Mouse (Mus musculus): ENCODE measurements around the gene Atraid. TPM values are rescaled to one million over a fixed set of nuclear protein-coding genes. Genes with fewer than 3 reads are reported as not detected.

The Atraid gene
- total RNA-seq (2012; rRNA removed) (48.8 and 58.0 TPM in 2 replicates), total RNA-seq (2014; rRNA removed) (88.7 TPM in 2 replicates), polyA plus RNA-seq (2012; ENCODE audit: insufficient read length, low read depth) (52.7 and 60.1 TPM in 2 replicates)

DNA sequence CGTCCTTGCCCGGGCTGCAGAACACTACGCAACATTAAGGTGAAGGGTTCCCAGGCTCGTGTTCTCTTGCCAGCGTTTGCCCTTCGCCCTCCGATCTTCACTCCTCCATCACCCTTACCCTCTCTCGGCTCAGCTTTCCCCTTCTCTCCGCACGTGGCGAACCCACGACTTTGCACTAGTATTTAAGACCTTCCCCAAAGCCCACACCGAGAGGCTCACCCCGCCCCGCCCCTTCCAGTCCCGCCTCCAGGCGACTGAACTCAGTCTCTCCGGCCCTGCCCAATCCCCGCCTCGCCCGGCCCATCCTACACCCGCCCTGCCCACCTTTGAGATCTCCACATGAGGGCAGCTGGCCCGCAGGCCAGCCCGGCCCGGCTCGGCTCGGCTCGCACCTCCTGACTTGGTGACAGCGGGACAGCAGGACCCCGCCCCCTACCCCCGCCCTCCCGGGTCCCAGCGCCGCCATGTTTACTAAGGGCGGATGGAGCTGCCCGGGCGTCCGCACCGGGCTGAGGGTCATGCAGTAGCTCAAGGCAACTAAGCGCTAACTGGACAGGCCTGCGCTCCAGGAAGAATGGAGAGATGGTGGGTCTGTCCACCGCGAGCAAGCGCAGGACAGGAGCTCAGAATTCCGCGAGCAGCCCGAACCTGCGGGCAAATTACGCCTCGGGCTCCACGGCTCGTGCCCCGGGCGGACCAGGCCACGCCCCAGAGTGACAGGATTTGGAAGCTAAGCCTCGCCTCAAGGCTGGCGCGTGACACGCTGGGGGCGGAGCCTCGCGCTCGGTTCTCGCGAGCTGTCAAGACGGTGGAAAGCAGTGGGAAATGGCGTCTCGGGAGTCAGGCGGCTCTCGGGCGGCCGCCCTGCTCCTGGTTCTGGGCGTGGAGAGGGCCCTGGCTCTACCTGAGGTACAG is at the start of gene Atraid:
TSS of gene Atraid (plus strand) at position 465 of the 915 bp plus-strand sequence.
- peaks cover 0 to 27% of the 10 kb centered on the region in 2 experiments; a peak in 2 of 4 replicates for H3K4me1 ChIP-seq (ENCODE audit: control insufficient read depth in 1 of 2, insufficient read depth in 2 of 2)
- H3K27ac ChIP-seq (ENCODE audit: insufficient read depth, low read depth): peak within 1 kb of the TSS; percentile 76
- H3K9ac ChIP-seq (ENCODE audit: insufficient read depth, low read depth): peak within 1 kb of the TSS; percentile 83
- H3K4me2 ChIP-seq (ENCODE audit: insufficient read depth, low read depth, poor library complexity, severe bottlenecking): peak within 1 kb of the TSS; percentile 86
- peak; percentile 97 for DNase-seq (ENCODE audit: extremely low read depth)
- H3K9me3 ChIP-seq (replicated peaks; ENCODE audit: low read length): no peaks in the 10 kb centered on the region
- dilution Hi-C loops (cut with MboI; ENCODE audit: extremely low pct_ligation_motif_present, extremely low pct_unique_long_range_greater_than_20kb, low sequenced_read_pairs) (no loop called here), in situ Hi-C loops (cut with MboI; ENCODE audit: low pct_ligation_motif_present, low pct_unique_long_range_greater_than_20kb, low sequenced_read_pairs) (no loop called here)
- H3K36me3 ChIP-seq (replicated peaks in 1 of 2; ENCODE audit: control insufficient read depth in 1 of 2, insufficient read depth in 1 of 2, low read length in 1 of 2): peaks cover 17 to 33% of the 10 kb centered on the region in 2 experiments
- H3K4me3 ChIP-seq (replicated peaks in 1 of 3; ENCODE audit: low read depth in 2 of 3, low read length in 2 of 3, poor library complexity in 1 of 3): peak within 1 kb of the TSS; percentile 78 to 89 (median 89)
- no peaks in the 10 kb centered on the region for H3K27me3 ChIP-seq (replicated peaks)
- H3K79me2 ChIP-seq (replicated peaks; ENCODE audit: control insufficient read depth, extremely low read depth, insufficient read depth, poor library complexity, severe bottlenecking): peaks cover 3% of the 10 kb centered on the region; the same call in 1 of the 2 replicates
- TF ChIP-seq SMC3 (IDR thresholded peaks at IDR 0.05; ENCODE audit: low read depth, low read length) (no peak; the same call in 1 of the 2 replicates), IRF4 (IDR thresholded peaks at IDR 0.05; ENCODE audit: low read depth, low read length) (peak; percentile 48), MAZ (IDR thresholded peaks at IDR 0.05; ENCODE audit: low read depth, low read length) (no peak; the same call in none of the 2 replicates), RAD21 (IDR thresholded peaks at IDR 0.05; ENCODE audit: low read depth, low read length) (no peak), POLR2AphosphoS2 (IDR thresholded peaks at IDR 0.05; ENCODE audit: low read depth, low read length) (0 out of 2 replicates have a peak, but pooled peaks have one; percentile 69), ZC3H11A (IDR thresholded peaks at IDR 0.05; ENCODE audit: low read depth, low read length) (no peak), GABPA (IDR thresholded peaks at IDR 0.05; ENCODE audit: insufficient replicate concordance, low read depth, low read length) (no peak; the same call in 1 of the 2 replicates), EP300 (IDR thresholded peaks at IDR 0.05; ENCODE audit: low read length) (no peak), ZKSCAN1 (IDR thresholded peaks at IDR 0.05; ENCODE audit: borderline replicate concordance, low read depth, low read length) (no peak), TCF12 (IDR thresholded peaks at IDR 0.05; ENCODE audit: low read depth, low read length) (peak; percentile 92), E2F4 (IDR thresholded peaks at IDR 0.05; ENCODE audit: insufficient replicate concordance, low read depth, low read length) (0 out of 2 replicates have a peak, but pooled peaks have one; percentile 66), CTCF (conservative IDR thresholded peaks at IDR 0.05 in 1 of 2, IDR thresholded peaks at IDR 0.05 in 1 of 2; ENCODE audit: low read depth in 2 of 2, low read length in 2 of 2) (no peak), NELFE (IDR thresholded peaks at IDR 0.05; ENCODE audit: low read depth, low read length) (peak; percentile 96), ETS1 (conservative IDR thresholded peaks at IDR 0.05; ENCODE audit: low read depth, low read length) (peak; percentile 8; the same call in 1 of the 2 replicates), RCOR1 (conservative IDR thresholded peaks at IDR 0.05; ENCODE audit: low read depth, low read length) (no peak), SIN3A (IDR thresholded peaks at IDR 0.05; ENCODE audit: low read length) (peak; percentile 83), HCFC1 (IDR thresholded peaks at IDR 0.05; ENCODE audit: low read depth, low read length) (peak; percentile 86), PAX5 (IDR thresholded peaks at IDR 0.05; ENCODE audit: low read length) (no peak), UBTF (IDR thresholded peaks at IDR 0.05; ENCODE audit: low read depth, low read length) (peak; percentile 78; the same call in 1 of the 2 replicates), NRF1 (IDR thresholded peaks at IDR 0.05; ENCODE audit: low read depth, low read length) (peak; percentile 60), ZNF384 (IDR thresholded peaks at IDR 0.05; ENCODE audit: low read depth, low read length) (no peak), TBP (conservative IDR thresholded peaks at IDR 0.05; ENCODE audit: low read depth, low read length) (peak; percentile 70), CHD2 (IDR thresholded peaks at IDR 0.05; ENCODE audit: low read length) (peak; percentile 98), USF1 (IDR thresholded peaks at IDR 0.05; ENCODE audit: low read depth, low read length) (peak; percentile 81), CHD1 (IDR thresholded peaks at IDR 0.05; ENCODE audit: low read depth, low read length) (0 out of 2 replicates have a peak, but pooled peaks have one; percentile 33), JUN (IDR thresholded peaks at IDR 0.05; ENCODE audit: insufficient read depth, low read depth, low read length) (no peak), MAFK (IDR thresholded peaks at IDR 0.05; ENCODE audit: insufficient replicate concordance, low read length) (no peak), MXI1 (IDR thresholded peaks at IDR 0.05; ENCODE audit: low read depth, low read length) (peak; percentile 91), MYC (IDR thresholded peaks at IDR 0.05; ENCODE audit: low read depth, low read length) (peak; percentile 89), USF2 (conservative IDR thresholded peaks at IDR 0.05; ENCODE audit: low read depth, low read length) (peak; percentile 53), BHLHE40 (IDR thresholded peaks at IDR 0.05; ENCODE audit: low read depth, low read length) (peak; percentile 84), ZMIZ1 (IDR thresholded peaks at IDR 0.05; ENCODE audit: low read depth, low read length) (peak; percentile 81; the same call in 1 of the 2 replicates), ELF1 (IDR thresholded peaks at IDR 0.05; ENCODE audit: low read depth, low read length) (peak; percentile 91), MAX (IDR thresholded peaks at IDR 0.05; ENCODE audit: low read length) (peak; percentile 84), POLR2A (IDR thresholded peaks at IDR 0.05; ENCODE audit: low read depth, low read length) (peak; percentile 96), MEF2A (IDR thresholded peaks at IDR 0.05; ENCODE audit: borderline replicate concordance, low read depth, low read length) (peak; percentile 48; the same call in 1 of the 2 replicates), JUND (conservative IDR thresholded peaks at IDR 0.05; ENCODE audit: low read depth, low read length) (no peak)
